Mouse (Mus musculus) cerebellum, postnatal 4 days (tissue): ENCODE measurements at regions not wholly inside any gene's neighbourhood (a gene's known extent, or its start where the extent isn't known, plus 50 kb on each side); places are given as distances from the start of the nearest gene placed in this dataset.
A peak's percentile ranks its signal among the peaks of the same experiment; 100 is the strongest.

Experiments used
- DNase-seq, 2 experiments: peaks; one replicate each; pipeline ENCODE4 v3.0.0; 2022; ENCODE audit warnings: low spot score in 2 of 2, mixed read lengths in 1 of 2

DNA sequence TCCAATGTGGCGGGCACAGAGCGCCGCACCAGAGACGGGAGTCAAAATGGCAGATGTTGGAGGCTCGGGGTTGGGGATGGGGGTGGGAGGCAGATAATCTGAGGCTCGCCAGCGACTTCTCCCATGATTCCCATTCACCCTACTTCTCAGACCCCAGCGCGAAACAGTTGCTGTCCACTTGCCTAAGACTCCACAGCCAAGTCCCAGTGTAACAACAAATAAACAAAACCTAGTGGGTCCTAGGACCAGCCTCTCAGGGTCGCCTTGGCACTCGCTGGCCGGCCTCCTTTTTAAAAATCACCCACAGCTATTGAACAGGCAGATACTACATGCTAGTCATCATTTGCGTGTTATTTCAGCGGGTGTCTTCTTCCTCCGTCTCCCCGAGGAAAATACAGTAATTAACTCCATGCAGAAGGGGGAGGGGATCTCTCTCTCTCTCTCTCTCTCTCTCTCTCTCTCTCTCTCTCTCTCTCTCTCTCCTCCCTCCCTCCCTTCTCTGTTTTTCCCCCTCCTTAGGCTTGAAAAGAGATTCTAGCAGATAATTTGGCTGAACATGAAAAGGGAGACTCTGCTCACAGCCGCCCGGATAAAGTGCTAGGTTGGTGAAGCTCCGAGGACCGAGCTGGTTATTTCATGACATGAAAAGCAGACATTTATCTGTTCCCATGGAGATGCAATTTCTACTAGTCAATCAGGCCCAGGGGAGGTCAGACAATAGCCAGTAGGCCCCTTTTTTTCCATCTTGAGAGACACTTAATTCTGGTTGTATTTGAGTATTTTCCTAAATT lies 71.9 kb upstream of the Zfp217 start:
- DNase-seq: peak in 1 of 2 experiments; percentile 19

- DNase-seq: no peak
Measured at GRCm38 (mm10) chr2:170219161-170219581, 71.3 kb upstream of the Zfp217 start.

GRCm38 (mm10) chr2:170218230-170219044 lies 70.5 kb upstream of the Zfp217 start:
- peak in 1 of 2 experiments; percentile 63 for DNase-seq

DNA sequence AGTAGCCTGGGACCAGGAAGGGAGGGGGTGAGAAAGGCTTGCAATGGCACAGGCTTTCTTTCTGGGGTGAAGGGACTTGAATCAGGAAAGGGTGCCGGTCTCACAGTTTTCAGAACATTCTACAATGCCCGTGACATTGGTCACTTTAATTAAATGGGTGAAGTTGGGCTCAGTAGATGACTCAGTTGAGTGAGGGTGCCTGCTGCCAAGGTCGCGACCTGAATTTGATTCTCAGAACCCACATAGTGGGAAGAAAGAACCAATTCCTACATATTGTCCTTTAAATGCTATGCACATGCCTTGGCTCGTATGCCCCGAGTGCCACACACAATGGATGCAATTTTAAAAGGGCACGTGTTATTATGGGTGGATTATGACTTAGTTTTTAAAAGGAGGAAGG lies 68.4 kb upstream of the Zfp217 start:
- DNase-seq: no peak

GRCm38 (mm10) chr2:170209121-170209520 lies 61.2 kb upstream of the Zfp217 start:
- no peak for DNase-seq

DNA sequence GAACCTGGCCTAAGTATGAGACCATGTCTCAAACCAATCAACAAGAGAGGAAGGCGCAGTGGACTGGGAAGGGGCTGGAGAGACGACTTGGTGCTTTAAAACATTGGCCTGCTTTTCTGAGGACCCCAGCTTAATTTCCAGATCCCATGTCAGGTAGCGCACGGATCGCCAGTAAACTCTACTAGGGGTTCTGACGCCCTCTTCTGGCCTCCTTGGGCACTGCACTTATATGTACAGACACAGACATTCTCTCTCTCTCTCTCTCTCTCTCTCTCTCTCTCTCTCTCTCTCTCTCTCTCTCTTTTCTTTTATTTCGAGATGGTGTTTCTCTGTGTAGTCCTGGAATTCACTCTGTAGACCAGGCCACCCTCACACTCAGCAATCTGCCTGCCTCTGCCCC lies 60.0 kb upstream of the Zfp217 start:
- DNase-seq: no peak

DNA sequence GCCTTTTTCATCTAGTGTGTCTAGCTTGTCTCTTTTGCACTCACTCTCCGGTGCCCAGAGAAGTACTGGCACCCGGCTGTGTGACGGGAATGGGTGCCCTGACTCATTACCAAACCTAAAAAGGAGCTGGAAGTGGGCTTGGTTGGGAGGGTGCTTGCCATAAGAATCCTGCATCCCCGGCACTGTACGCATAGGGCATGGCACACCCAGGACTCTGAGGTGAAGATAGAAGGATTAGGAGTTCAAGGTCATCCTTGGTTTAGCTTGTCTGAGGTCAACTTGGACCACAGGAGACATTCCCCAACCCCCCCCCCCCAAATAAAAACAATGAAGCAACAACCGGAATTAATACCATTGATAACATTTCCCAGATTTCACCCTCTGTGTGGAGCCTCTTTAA lies 59.5 kb upstream of the Zfp217 start:
- DNase-seq: no peak

GRCm38 (mm10) chr2:170206870-170207269 lies 59.0 kb upstream of the Zfp217 start:
- no peak for DNase-seq

GRCm38 (mm10) chr2:170206442-170206754 lies 58.5 kb upstream of the Zfp217 start:
- no peak for DNase-seq

DNA sequence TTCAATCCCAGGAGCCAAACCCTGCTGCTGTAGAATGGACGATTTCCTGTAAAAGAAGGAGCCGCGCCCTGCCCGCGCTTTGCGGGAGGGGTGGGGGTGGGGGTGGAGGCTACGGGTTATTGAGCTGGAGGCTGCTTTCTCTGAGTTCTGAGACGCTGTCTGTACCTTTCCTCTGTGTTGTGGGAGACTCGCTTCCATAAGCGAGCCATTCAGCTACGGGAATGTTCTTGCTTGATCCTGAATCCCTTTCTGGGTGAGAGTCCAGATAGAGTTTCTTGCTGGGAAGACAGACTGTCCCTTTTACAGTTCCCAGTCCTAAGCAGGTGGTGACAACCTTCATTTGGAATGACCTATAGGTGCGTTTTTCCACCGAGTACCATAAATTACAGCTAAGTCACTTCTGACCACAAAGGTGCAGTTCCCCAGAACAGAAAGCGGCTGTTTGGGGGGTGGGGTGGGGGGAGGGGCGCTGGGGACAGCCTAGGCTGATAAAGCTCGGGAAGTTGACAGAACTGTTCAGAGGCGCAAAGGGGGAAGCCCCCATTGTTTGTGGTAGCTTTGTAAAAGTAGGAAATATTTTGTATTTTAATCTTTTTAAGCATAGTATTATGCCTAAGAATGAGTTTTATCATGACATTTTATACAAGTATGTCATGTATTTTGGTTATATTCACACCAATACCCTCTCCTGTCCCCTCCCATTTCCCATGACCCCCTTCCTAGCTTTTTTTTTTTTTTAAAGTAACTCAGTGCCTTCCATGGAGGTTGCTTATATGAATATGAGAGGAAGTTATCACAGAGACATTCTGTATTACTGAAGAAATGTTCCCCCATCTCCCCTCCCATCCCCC lies 57.9 kb upstream of the Zfp217 start:
- DNase-seq: no peak

DNA sequence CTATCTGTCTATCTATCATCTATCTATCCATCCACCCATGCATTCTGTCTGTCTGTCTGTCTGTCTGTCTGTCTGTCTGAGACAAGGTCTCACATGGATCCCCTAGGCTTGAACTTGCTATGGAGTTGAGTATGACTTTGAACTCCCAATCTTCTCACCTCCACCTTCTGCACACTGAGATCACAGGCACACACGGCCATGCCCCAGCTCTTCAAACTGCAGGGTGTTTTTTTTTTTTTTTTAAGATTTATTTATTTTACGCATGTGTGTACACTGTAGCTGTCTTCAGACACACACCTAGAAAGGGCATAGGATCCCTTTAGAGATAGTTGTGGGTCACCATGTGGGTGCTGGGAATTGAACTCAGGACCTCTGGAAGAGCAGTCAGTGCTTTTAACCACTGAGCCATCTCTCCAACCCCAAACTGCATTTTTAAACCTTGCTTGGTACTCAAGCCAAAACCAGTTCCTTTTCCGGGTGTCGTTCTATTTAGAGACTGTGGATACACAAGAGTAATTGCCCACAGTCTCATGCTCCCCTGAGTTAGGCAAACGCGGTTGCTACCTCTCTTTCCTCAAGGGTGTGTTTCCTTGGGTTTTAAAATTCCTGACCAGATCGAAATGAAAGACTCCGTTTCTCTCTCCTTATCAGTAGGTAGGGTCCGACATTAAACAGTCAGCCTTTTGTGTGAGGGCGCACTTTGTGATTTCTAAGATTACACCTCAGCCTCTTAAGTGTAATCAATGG lies 57.0 kb upstream of the Zfp217 start:
- no peak for DNase-seq

DNA sequence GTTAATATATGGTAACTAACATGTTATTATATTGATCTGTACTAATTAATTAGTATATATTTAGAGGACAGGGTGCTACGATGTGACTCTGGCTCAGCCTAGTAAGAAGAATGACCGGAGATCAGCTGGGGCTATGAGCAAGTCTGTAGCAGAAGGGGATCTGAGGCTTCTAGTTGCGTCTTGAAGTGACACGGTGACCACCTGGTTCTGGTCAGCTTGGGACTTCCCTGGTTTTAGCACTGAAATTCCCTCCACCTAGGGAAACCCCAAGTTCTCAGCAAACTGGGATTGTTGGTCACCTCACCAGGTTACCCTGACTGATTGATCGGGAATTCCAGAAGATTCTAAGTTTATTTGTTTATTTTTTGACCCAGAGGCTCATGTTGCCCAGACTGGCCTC lies 55.6 kb upstream of the Zfp217 start:
- no peak for DNase-seq

GRCm38 (mm10) chr2:170201816-170202371 lies 54.0 kb upstream of the Zfp217 start:
- DNase-seq: no peak
